Mouse (Mus musculus) embryonic facial prominence, embryonic 15.5 days (tissue): ENCODE results near the gene Wnt7a. TPM values are rescaled to one million over a fixed set of nuclear protein-coding genes. Genes with fewer than 3 reads are reported as not detected.

ENCODE experiments used
- ATAC-seq: fragments of 200-750 bp; cut with Nextera tagmentation; 2 replicates; pipeline ENCODE4 v1.8.0; 2017; ENCODE audit warnings: low read depth, moderate TSS enrichment; ENCODE audit not compliant: insufficient number of reproducible peaks, low FRiP score, low TSS enrichment
- H3K27ac ChIP-seq: fragments of 300-500 bp; sonication (generic); replicated peaks from 2 replicates; pipeline ENCODE4 v1.5.1; 2015; ENCODE audit warnings: mild to moderate bottlenecking, inconsistent platforms
- H3K27me3 ChIP-seq: fragments of 300-500 bp; sonication (generic); 2 replicates; pipeline ENCODE4 v1.6.1; 2015; ENCODE audit warnings: inconsistent platforms
- H3K36me3 ChIP-seq: fragments of 300-500 bp; sonication (generic); 2 replicates; pipeline ENCODE4 v1.6.1; 2015; ENCODE audit warnings: mild to moderate bottlenecking, inconsistent platforms
- H3K4me1 ChIP-seq: fragments of 300-500 bp; sonication (generic); 2 replicates; pipeline ENCODE4 v1.6.1; 2015; ENCODE audit warnings: inconsistent platforms
- H3K4me2 ChIP-seq: fragments of 300-500 bp; sonication (generic); replicated peaks from 2 replicates; pipeline ENCODE4 v1.6.1; 2015; ENCODE audit warnings: mild to moderate bottlenecking, inconsistent platforms
- H3K4me3 ChIP-seq: fragments of 300-500 bp; sonication (generic); replicated peaks from 2 replicates; pipeline ENCODE4 v1.5.1; 2015; ENCODE audit warnings: mild to moderate bottlenecking, inconsistent platforms
- H3K9ac ChIP-seq: fragments of 300-500 bp; sonication (generic); 2 replicates; pipeline ENCODE4 v1.6.1; 2015; ENCODE audit warnings: inconsistent platforms
- H3K9me3 ChIP-seq: fragments of 300-500 bp; sonication (generic); replicated peaks from 2 replicates; pipeline ENCODE4 v1.6.1; 2016; ENCODE audit warnings: inconsistent platforms
- WGBS: fragments of 180-500 bp; shearing (Covaris S2); methylation state at CpG from one replicate; pipeline ENCODE4 v1.1.7; 2015; 5-methylcytosine and 5-hydroxymethylcytosine counted together
- polyA plus RNA-seq: library from polyadenylated mRNA; unstranded; fragments of >200 nt; fragmentation: Nextera tagmentation; extraction: Ambion mirVana; gene quantifications from 2 replicates; pipeline ENCODE4 v1.2.1, GENCODE M21; 2015

Wnt7a gene
- polyA plus RNA-seq, 1 experiment from 2014 or later, result 1.1 TPM

GRCm38 (mm10) chr6:91359672-91360370, 51.3 kb downstream of the Wnt7a start:
- no peak overlapping the region for H3K27ac ChIP-seq
- no peak for ATAC-seq
- no peak overlapping the region for H3K4me2 ChIP-seq
- no peaks in the 10 kb centered on the region for H3K36me3 ChIP-seq
- no peaks in the 10 kb centered on the region for H3K4me1 ChIP-seq
- no peak overlapping the region for H3K4me3 ChIP-seq
- no peak overlapping the region for H3K9ac ChIP-seq
- no peaks in the 10 kb centered on the region; the same call in 1 of the 2 replicates for H3K27me3 ChIP-seq
- H3K9me3 ChIP-seq, result no peaks in the 10 kb centered on the region
- WGBS, result 78% methylated on average over 7 of the region's 7 CpGs

GRCm38 (mm10) chr6:91358866-91359656, 52.1 kb downstream of the Wnt7a start:
- no peaks in the 10 kb centered on the region for H3K4me1 ChIP-seq
- WGBS, result 70% methylated on average over 6 of the region's 6 CpGs
- H3K27ac ChIP-seq, result no peak overlapping the region
- H3K4me2 ChIP-seq, result no peak overlapping the region
- no peaks in the 10 kb centered on the region for H3K36me3 ChIP-seq
- H3K9me3 ChIP-seq, result no peaks in the 10 kb centered on the region
- no peaks in the 10 kb centered on the region; the same call in 1 of the 2 replicates for H3K27me3 ChIP-seq
- no peak overlapping the region for H3K9ac ChIP-seq
- ATAC-seq, result no peak
- no peak overlapping the region for H3K4me3 ChIP-seq

GRCm38 (mm10) chr6:91358394-91358793, 52.8 kb downstream of the Wnt7a start:
- no peak for ATAC-seq
- WGBS, result 61% methylated on average over 2 of the region's 2 CpGs
- H3K4me2 ChIP-seq, result no peak overlapping the region
- H3K4me3 ChIP-seq, result no peak overlapping the region
- H3K27ac ChIP-seq, result no peak overlapping the region
- H3K36me3 ChIP-seq, result no peaks in the 10 kb centered on the region
- H3K27me3 ChIP-seq, result no peaks in the 10 kb centered on the region; the same call in 1 of the 2 replicates
- no peak overlapping the region for H3K9ac ChIP-seq
- H3K4me1 ChIP-seq, result no peaks in the 10 kb centered on the region
- no peaks in the 10 kb centered on the region for H3K9me3 ChIP-seq

- no peak overlapping the region for H3K9ac ChIP-seq
- no peak overlapping the region for H3K27ac ChIP-seq
- no peak for ATAC-seq
- H3K27me3 ChIP-seq, result no peaks in the 10 kb centered on the region; the same call in 1 of the 2 replicates
- H3K4me1 ChIP-seq, result no peaks in the 10 kb centered on the region
- no peaks in the 10 kb centered on the region for H3K9me3 ChIP-seq
- no peak overlapping the region for H3K4me3 ChIP-seq
- no peak overlapping the region for H3K4me2 ChIP-seq
- no peaks in the 10 kb centered on the region for H3K36me3 ChIP-seq
- 62% methylated on average over 13 of the region's 13 CpGs for WGBS
Observed at GRCm38 (mm10) chr6:91357238-91357876, 53.8 kb downstream of the Wnt7a start.

- H3K4me2 ChIP-seq, result no peak overlapping the region
- no peak for ATAC-seq
- peaks cover 8% of the 10 kb centered on the region; the same call in 1 of the 2 replicates for H3K4me1 ChIP-seq
- H3K27ac ChIP-seq, result no peak overlapping the region
- no peak overlapping the region for H3K9ac ChIP-seq
- no peaks in the 10 kb centered on the region for H3K9me3 ChIP-seq
- no peak overlapping the region for H3K4me3 ChIP-seq
- no peaks in the 10 kb centered on the region for H3K27me3 ChIP-seq
- no peaks in the 10 kb centered on the region for H3K36me3 ChIP-seq
- WGBS, result 41% methylated on average over 9 of the region's 9 CpGs
Observed at GRCm38 (mm10) chr6:91349620-91350019, 61.5 kb downstream of the Wnt7a start.

GRCm38 (mm10) chr6:91347721-91348120, 63.4 kb downstream of the Wnt7a start:
- WGBS, result 16% methylated on average over 7 of the region's 7 CpGs
- Histone ChIP-seq H3K4me1 (peaks cover 8% of the 10 kb centered on the region; the same call in 1 of the 2 replicates), H3K36me3 (no peaks in the 10 kb centered on the region), H3K9ac (no peak overlapping the region), H3K4me3 (no peak overlapping the region), H3K9me3 (no peaks in the 10 kb centered on the region), H3K27me3 (no peaks in the 10 kb centered on the region), H3K27ac (no peak overlapping the region), H3K4me2 (no peak overlapping the region)
- ATAC-seq, result no peak; the same call in 1 of the 2 replicates

- Histone ChIP-seq H3K4me3 (no peak overlapping the region), H3K9me3 (no peaks in the 10 kb centered on the region), H3K27me3 (no peaks in the 10 kb centered on the region), H3K9ac (no peak overlapping the region), H3K4me1 (peaks cover 8% of the 10 kb centered on the region; the same call in 1 of the 2 replicates), H3K4me2 (no peak overlapping the region), H3K36me3 (no peaks in the 10 kb centered on the region), H3K27ac (no peak overlapping the region)
- no peak for ATAC-seq
- WGBS, result 46% methylated on average over 3 of the region's 3 CpGs
Observed at GRCm38 (mm10) chr6:91346906-91347156, 64.3 kb downstream of the Wnt7a start.

- Histone ChIP-seq H3K27ac (no peak overlapping the region), H3K9ac (no peak overlapping the region), H3K36me3 (no peaks in the 10 kb centered on the region), H3K9me3 (no peaks in the 10 kb centered on the region), H3K4me3 (no peak overlapping the region), H3K4me1 (peaks cover 8% of the 10 kb centered on the region; the same call in 1 of the 2 replicates), H3K27me3 (no peaks in the 10 kb centered on the region), H3K4me2 (no peak overlapping the region)
- 41% methylated on average over 10 of the region's 10 CpGs for WGBS
- no peak for ATAC-seq
Observed at GRCm38 (mm10) chr6:91346071-91346905, 64.9 kb downstream of the Wnt7a start.

GRCm38 (mm10) chr6:91345091-91345490, 66.1 kb downstream of the Wnt7a start:
- Histone ChIP-seq H3K4me1 (peaks cover 8% of the 10 kb centered on the region; the same call in 1 of the 2 replicates), H3K27me3 (no peaks in the 10 kb centered on the region), H3K9ac (no peak overlapping the region), H3K27ac (no peak overlapping the region), H3K4me3 (no peak overlapping the region), H3K4me2 (no peak overlapping the region), H3K9me3 (no peaks in the 10 kb centered on the region), H3K36me3 (no peaks in the 10 kb centered on the region)
- no peak for ATAC-seq
- 62% methylated on average over 5 of the region's 5 CpGs for WGBS

GRCm38 (mm10) chr6:91339612-91340246, 71.4 kb downstream of the Wnt7a start:
- WGBS, result 62% methylated on average over 8 of the region's 8 CpGs
- no peak overlapping the region for H3K27ac ChIP-seq
- no peak overlapping the region for H3K4me3 ChIP-seq
- no peaks in the 10 kb centered on the region for H3K9me3 ChIP-seq
- no peaks in the 10 kb centered on the region for H3K36me3 ChIP-seq
- H3K4me1 ChIP-seq, result no peaks in the 10 kb centered on the region; the same call in 1 of the 2 replicates
- H3K9ac ChIP-seq, result no peak overlapping the region
- H3K4me2 ChIP-seq, result no peak overlapping the region
- no peak for ATAC-seq
- H3K27me3 ChIP-seq, result no peaks in the 10 kb centered on the region
